Mouse (Mus musculus): ENCODE results near the gene Atp2c2. TPM values are rescaled to one million over a fixed set of nuclear protein-coding genes. Genes with fewer than 3 reads are reported as not detected.

The Atp2c2 gene
- polyA plus RNA-seq, 1 experiment = 0.28 TPM

- H3K27me3 ChIP-seq (ENCODE audit: control insufficient read depth, insufficient read depth, low read length) = no peaks in the 10 kb centered on the region; the same call in 1 of the 2 replicates
- DNase-seq = no peak
- WGBS = 81% methylated on average over 10 of the region's 10 CpGs
- H3K4me3 ChIP-seq (replicated peaks; ENCODE audit: insufficient read depth, low read depth, low read length) = no peak overlapping the region
- H3K4me1 ChIP-seq (ENCODE audit: control insufficient read depth, insufficient read depth, low read length) = no peaks in the 10 kb centered on the region
- no peak overlapping the region for H3K27ac ChIP-seq (ENCODE audit: insufficient read depth, low read length)
- TF ChIP-seq POLR2A (IDR thresholded peaks at IDR 0.05; ENCODE audit: borderline replicate concordance, insufficient read depth, low read length) (no peak), CTCF (IDR thresholded peaks at IDR 0.05; ENCODE audit: borderline replicate concordance, insufficient read depth, low read depth, low read length) (no peak)
Observed at GRCm38 (mm10) chr8:119736348-119736917, 36.6 kb downstream of the Atp2c2 start.

GRCm38 (mm10) chr8:119737093-119737900 lies 37.5 kb downstream of the Atp2c2 start:
- Histone ChIP-seq H3K4me1 (ENCODE audit: control insufficient read depth, insufficient read depth, low read length) (no peaks in the 10 kb centered on the region), H3K27ac (ENCODE audit: insufficient read depth, low read length) (no peak overlapping the region), H3K4me3 (replicated peaks; ENCODE audit: insufficient read depth, low read depth, low read length) (no peak overlapping the region), H3K27me3 (ENCODE audit: control insufficient read depth, insufficient read depth, low read length) (no peaks in the 10 kb centered on the region)
- WGBS = 83% methylated on average over 11 of the region's 11 CpGs
- no peak for DNase-seq
- no peak for TF ChIP-seq POLR2A (IDR thresholded peaks at IDR 0.05; ENCODE audit: borderline replicate concordance, insufficient read depth, low read length)
- TF ChIP-seq CTCF (IDR thresholded peaks at IDR 0.05; ENCODE audit: borderline replicate concordance, insufficient read depth, low read depth, low read length) = no peak

GRCm38 (mm10) chr8:119738129-119738907 lies 38.5 kb downstream of the Atp2c2 start:
- Histone ChIP-seq H3K27me3 (ENCODE audit: control insufficient read depth, insufficient read depth, low read length) (no peaks in the 10 kb centered on the region), H3K4me1 (ENCODE audit: control insufficient read depth, insufficient read depth, low read length) (no peaks in the 10 kb centered on the region), H3K27ac (ENCODE audit: insufficient read depth, low read length) (no peak overlapping the region), H3K4me3 (replicated peaks; ENCODE audit: insufficient read depth, low read depth, low read length) (no peak overlapping the region)
- TF ChIP-seq POLR2A (IDR thresholded peaks at IDR 0.05; ENCODE audit: borderline replicate concordance, insufficient read depth, low read length) (no peak), CTCF (IDR thresholded peaks at IDR 0.05; ENCODE audit: borderline replicate concordance, insufficient read depth, low read depth, low read length) (no peak)
- whole genome bisulfite sequencing = 81% methylated on average over 19 of the region's 19 CpGs
- no peak for DNase-seq

GRCm38 (mm10) chr8:119740634-119741033 lies 40.8 kb downstream of the Atp2c2 start:
- Histone ChIP-seq H3K4me3 (replicated peaks; ENCODE audit: insufficient read depth, low read depth, low read length) (no peak overlapping the region), H3K27ac (ENCODE audit: insufficient read depth, low read length) (no peak overlapping the region), H3K27me3 (ENCODE audit: control insufficient read depth, insufficient read depth, low read length) (no peaks in the 10 kb centered on the region; the same call in 1 of the 2 replicates), H3K4me1 (ENCODE audit: control insufficient read depth, insufficient read depth, low read length) (peaks cover 4% of the 10 kb centered on the region)
- no peak for DNase-seq
- TF ChIP-seq CTCF (IDR thresholded peaks at IDR 0.05; ENCODE audit: borderline replicate concordance, insufficient read depth, low read depth, low read length) (no peak), POLR2A (IDR thresholded peaks at IDR 0.05; ENCODE audit: borderline replicate concordance, insufficient read depth, low read length) (no peak)
- 77% methylated on average over 4 of the region's 4 CpGs for WGBS

GRCm38 (mm10) chr8:119742409-119742808 lies 42.6 kb downstream of the Atp2c2 start:
- no peaks in the 10 kb centered on the region; the same call in 1 of the 2 replicates for H3K27me3 ChIP-seq (ENCODE audit: control insufficient read depth, insufficient read depth, low read length)
- TF ChIP-seq POLR2A (IDR thresholded peaks at IDR 0.05; ENCODE audit: borderline replicate concordance, insufficient read depth, low read length) (no peak), CTCF (IDR thresholded peaks at IDR 0.05; ENCODE audit: borderline replicate concordance, insufficient read depth, low read depth, low read length) (no peak)
- peaks cover 8% of the 10 kb centered on the region for H3K4me1 ChIP-seq (ENCODE audit: control insufficient read depth, insufficient read depth, low read length)
- H3K4me3 ChIP-seq (replicated peaks; ENCODE audit: insufficient read depth, low read depth, low read length) = no peak overlapping the region
- H3K27ac ChIP-seq (ENCODE audit: insufficient read depth, low read length) = no peak overlapping the region
- no peak for DNase-seq
- 65% methylated on average over 7 of the region's 7 CpGs for WGBS

- Histone ChIP-seq H3K27ac (ENCODE audit: insufficient read depth, low read length) (no peak overlapping the region), H3K27me3 (ENCODE audit: control insufficient read depth, insufficient read depth, low read length) (no peaks in the 10 kb centered on the region; the same call in 1 of the 2 replicates), H3K4me3 (replicated peaks; ENCODE audit: insufficient read depth, low read depth, low read length) (no peak overlapping the region), H3K4me1 (ENCODE audit: control insufficient read depth, insufficient read depth, low read length) (peaks cover 8% of the 10 kb centered on the region)
- DNase-seq = no peak
- TF ChIP-seq CTCF (IDR thresholded peaks at IDR 0.05; ENCODE audit: borderline replicate concordance, insufficient read depth, low read depth, low read length) (peak; percentile 42; the same call in 1 of the 2 replicates), POLR2A (IDR thresholded peaks at IDR 0.05; ENCODE audit: borderline replicate concordance, insufficient read depth, low read length) (no peak)
- whole genome bisulfite sequencing = 42% methylated on average over 13 of the region's 13 CpGs
Observed at GRCm38 (mm10) chr8:119743291-119744026, 43.6 kb downstream of the Atp2c2 start.

- H3K27ac ChIP-seq (ENCODE audit: insufficient read depth, low read length) = no peak overlapping the region
- TF ChIP-seq CTCF (IDR thresholded peaks at IDR 0.05; ENCODE audit: borderline replicate concordance, insufficient read depth, low read depth, low read length) (no peak), POLR2A (IDR thresholded peaks at IDR 0.05; ENCODE audit: borderline replicate concordance, insufficient read depth, low read length) (no peak)
- WGBS = 94% methylated on average over 4 of the region's 4 CpGs
Observed at GRCm38 (mm10) chr8:119744604-119745003, 44.8 kb downstream of the Atp2c2 start.

More at GRCm38 (mm10) chr8:119744604-119745003, 44.8 kb downstream of the Atp2c2 start:
- peaks cover 8% of the 10 kb centered on the region for H3K4me1 ChIP-seq (ENCODE audit: control insufficient read depth, insufficient read depth, low read length)
- H3K4me3 ChIP-seq (replicated peaks; ENCODE audit: insufficient read depth, low read depth, low read length) = no peak overlapping the region
- H3K27me3 ChIP-seq (ENCODE audit: control insufficient read depth, insufficient read depth, low read length) = no peaks in the 10 kb centered on the region; the same call in 1 of the 2 replicates
- no peak for DNase-seq
